ENCODE assay signal across 11 mouse cellular contexts in genomic region chr6:94646274-94646863, GRCm38 (mm10). TPM values are rescaled to one million over a fixed set of nuclear protein-coding genes. Genes with fewer than 3 reads are reported as not detected.
DNase-seq lines count a peak whose midpoint lies in the region; ATAC-seq lines count a peak whose summit lies in the region.
"Had no signal": no experiment of that assay in that cellular context is flagged by ENCODE, and none has a peak within 500 bp of the region (broad histone marks: within the 10 kb centered on the region; RNA-seq: fewer than 3 reads in every experiment).

No protein-coding gene starts in this region.

- no peak overlapping the region for H3K4me2 ChIP-seq in forebrain, embryonic 11.5 days (ENCODE audit: low read depth, low read length, severe bottlenecking)
- H3K4me2 ChIP-seq in midbrain, embryonic 15.5 days, result no peak overlapping the region

- H3K9ac ChIP-seq in forebrain, embryonic 11.5 days (ENCODE audit: low read length), result no peak overlapping the region
- H3K9ac ChIP-seq in midbrain, embryonic 15.5 days, result no peak overlapping the region

- H3K9me3 ChIP-seq in forebrain, embryonic 10.5 days, result no peaks in the 10 kb centered on the region
- H3K9me3 ChIP-seq in forebrain, embryonic 11.5 days (ENCODE audit: control insufficient read depth, low read length), result no peaks in the 10 kb centered on the region
- H3K9me3 ChIP-seq in midbrain, embryonic 10.5 days (replicated peaks), result no peaks in the 10 kb centered on the region
- no peaks in the 10 kb centered on the region for H3K9me3 ChIP-seq in midbrain, embryonic 15.5 days
- no peaks in the 10 kb centered on the region for H3K9me3 ChIP-seq in limb, embryonic 10.5 days (replicated peaks)

- WGBS in forebrain, embryonic 10.5 days, result 68% methylated on average over 6 of the region's 6 CpGs
- 80% methylated on average over 6 of the region's 6 CpGs for WGBS in forebrain, embryonic 11.5 days
- WGBS in midbrain, embryonic 10.5 days, result 75% methylated on average over 6 of the region's 6 CpGs
- 71% methylated on average over 6 of the region's 6 CpGs for WGBS in midbrain, embryonic 15.5 days
- WGBS in limb, embryonic 10.5 days, result 66% methylated on average over 6 of the region's 6 CpGs

- no peak overlapping the region for H3K4me3 ChIP-seq in forebrain, embryonic 10.5 days
- H3K4me3 ChIP-seq in forebrain, embryonic 11.5 days (ENCODE audit: low read depth, low read length), result no peak overlapping the region
- no peak overlapping the region for H3K4me3 ChIP-seq in midbrain, embryonic 10.5 days
- H3K4me3 ChIP-seq in midbrain, embryonic 15.5 days, result no peak overlapping the region
- H3K4me3 ChIP-seq in limb, embryonic 10.5 days, result no peak overlapping the region

- no peak for DNase-seq in forebrain, embryonic 10.5 days (ENCODE audit: extremely low spot score, low spot score)
- DNase-seq in forebrain, embryonic 11.5 days (ENCODE audit: low spot score), result no peak
- DNase-seq in midbrain, embryonic 10.5 days (ENCODE audit: low spot score), result no peak
- no peak for DNase-seq in limb, embryonic 10.5 days (ENCODE audit: low spot score)
- DNase-seq in thymus, postnatal 36 days, result peak; percentile 54 to 58
- DNase-seq in retina, embryonic 14.5 days (ENCODE audit: low spot score), result no peak
- no peak for DNase-seq in T-cell, adult 2 months (ENCODE audit: low spot score)
- DNase-seq: cerebellum, adult 18-20 months; kidney, adult 9 months; right cerebral cortex, adult 18-20 months had no signal

- H3K36me3 ChIP-seq in forebrain, embryonic 10.5 days (replicated peaks), result peaks cover 55% of the 10 kb centered on the region
- H3K36me3 ChIP-seq in forebrain, embryonic 11.5 days (ENCODE audit: control insufficient read depth, insufficient read depth, low read length), result no peaks in the 10 kb centered on the region
- peaks cover 12% of the 10 kb centered on the region; the same call in 1 of the 2 replicates for H3K36me3 ChIP-seq in midbrain, embryonic 10.5 days
- H3K36me3 ChIP-seq in midbrain, embryonic 15.5 days (replicated peaks), result no peaks in the 10 kb centered on the region
- H3K36me3 ChIP-seq in limb, embryonic 10.5 days, result peaks cover 5% of the 10 kb centered on the region; the same call in 1 of the 2 replicates

- H3K27ac ChIP-seq in forebrain, embryonic 10.5 days, result peak overlapping the region; percentile 58; the same call in 1 of the 2 replicates
- no peak overlapping the region for H3K27ac ChIP-seq in forebrain, embryonic 11.5 days (ENCODE audit: low read depth, low read length)
- H3K27ac ChIP-seq in midbrain, embryonic 10.5 days (replicated peaks), result peak overlapping the region; percentile 64
- H3K27ac ChIP-seq in midbrain, embryonic 15.5 days, result no peak overlapping the region
- H3K27ac ChIP-seq in limb, embryonic 10.5 days, result peak overlapping the region; percentile 53

- peaks cover 91% of the 10 kb centered on the region for H3K4me1 ChIP-seq in forebrain, embryonic 10.5 days
- peaks cover 19% of the 10 kb centered on the region for H3K4me1 ChIP-seq in forebrain, embryonic 11.5 days (replicated peaks; ENCODE audit: control insufficient read depth, insufficient read depth, low read length)
- H3K4me1 ChIP-seq in midbrain, embryonic 10.5 days, result peaks cover 50% of the 10 kb centered on the region
- H3K4me1 ChIP-seq in midbrain, embryonic 15.5 days, result peaks cover 28% of the 10 kb centered on the region
- H3K4me1 ChIP-seq in limb, embryonic 10.5 days, result peaks cover 84% of the 10 kb centered on the region

- no peaks in the 10 kb centered on the region for H3K27me3 ChIP-seq in forebrain, embryonic 10.5 days (ENCODE audit: poor library complexity, severe bottlenecking)
- no peaks in the 10 kb centered on the region for H3K27me3 ChIP-seq in forebrain, embryonic 11.5 days (ENCODE audit: control insufficient read depth, insufficient read depth, low read length)
- no peaks in the 10 kb centered on the region for H3K27me3 ChIP-seq in midbrain, embryonic 10.5 days (ENCODE audit: low read depth, poor library complexity, severe bottlenecking)
- no peaks in the 10 kb centered on the region for H3K27me3 ChIP-seq in midbrain, embryonic 15.5 days (replicated peaks)
- peaks cover 18% of the 10 kb centered on the region; the same call in 1 of the 2 replicates for H3K27me3 ChIP-seq in limb, embryonic 10.5 days (ENCODE audit: low read depth, poor library complexity, severe bottlenecking)

- no peak for ATAC-seq in forebrain, embryonic 11.5 days (replicated peaks; ENCODE audit: low FRiP score)
- no peak for ATAC-seq in midbrain, embryonic 15.5 days (replicated peaks)

RNA-seq across cellular contexts. Expression of gene Lrig1, which starts 53.6 kb away (rescaled TPM):
- polyA plus RNA-seq in forebrain, embryonic 10.5 days (2016; fragmentation: Nextera tagmentation; extraction: Ambion mirVana), result 18.8 and 20.6 TPM in 2 replicates
- 21.7 and 25.2 TPM in 2 replicates for polyA plus RNA-seq in forebrain, embryonic 11.5 days (2014; fragmentation: Nextera tagmentation; extraction: Ambion mirVana)
- 13.4 and 13.9 TPM in 2 replicates for polyA plus RNA-seq in midbrain, embryonic 10.5 days (2016; fragmentation: Nextera tagmentation; extraction: Ambion mirVana)
- polyA plus RNA-seq in midbrain, embryonic 15.5 days (2015; fragmentation: Nextera tagmentation; extraction: Ambion mirVana), result 16.0 and 18.7 TPM in 2 replicates
- 13.7 and 15.7 TPM in 2 replicates for polyA plus RNA-seq in limb, embryonic 10.5 days (2016; fragmentation: Nextera tagmentation; extraction: Ambion mirVana)

Comparison
In these comparisons a context has a peak if more than half of its experiments do, and no peak if none do; other contexts are left out.
1. H3K27ac ChIP-seq: peak in forebrain, embryonic 10.5 days (single experiment), midbrain, embryonic 10.5 days (single experiment) and limb, embryonic 10.5 days (single experiment); none in forebrain, embryonic 11.5 days (single experiment) and midbrain, embryonic 15.5 days (single experiment).
2. DNase-seq: peak in thymus, postnatal 36 days (2 of 2); none in forebrain, embryonic 10.5 days (single experiment), forebrain, embryonic 11.5 days (single experiment), midbrain, embryonic 10.5 days (single experiment), limb, embryonic 10.5 days (single experiment), retina, embryonic 14.5 days (single experiment) and T-cell, adult 2 months (single experiment).